Mouse (Mus musculus) thymus, adult 18-20 months (tissue): ENCODE measurements around the gene Zfp280d.
"Not testable (repeated sequence)": the region's sequence is repeated elsewhere in the genome, so short reads cannot be mapped to it uniquely, and the experiment has no call there.

Source experiments
- DNase-seq, 2 experiments: peaks; one replicate each; pipeline ENCODE4 v3.0.0; 2022; ENCODE audit warnings: mixed read lengths in 2 of 2

Gene Zfp280d

DNA sequence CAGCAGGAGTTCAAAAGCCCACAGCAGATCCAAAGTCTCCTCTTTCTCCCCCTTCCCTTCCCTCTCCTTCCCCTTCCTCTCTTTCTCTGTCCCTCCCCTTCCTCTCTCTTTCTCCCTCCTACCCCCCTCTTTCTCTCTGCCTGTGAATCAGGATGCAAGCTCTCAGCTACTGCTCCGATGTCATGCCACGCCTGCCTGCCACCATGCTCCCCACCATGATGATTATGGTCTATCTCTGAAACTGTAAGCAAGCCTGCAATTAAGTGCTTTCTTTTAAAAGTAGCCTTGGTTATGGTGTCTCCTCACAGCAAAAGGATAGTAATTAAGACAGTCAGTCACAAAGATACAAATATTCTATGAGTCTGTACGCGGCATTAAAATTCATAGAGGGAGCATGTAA, 100.3 kb downstream of the Zfp280d start:
- no peak for DNase-seq

DNA sequence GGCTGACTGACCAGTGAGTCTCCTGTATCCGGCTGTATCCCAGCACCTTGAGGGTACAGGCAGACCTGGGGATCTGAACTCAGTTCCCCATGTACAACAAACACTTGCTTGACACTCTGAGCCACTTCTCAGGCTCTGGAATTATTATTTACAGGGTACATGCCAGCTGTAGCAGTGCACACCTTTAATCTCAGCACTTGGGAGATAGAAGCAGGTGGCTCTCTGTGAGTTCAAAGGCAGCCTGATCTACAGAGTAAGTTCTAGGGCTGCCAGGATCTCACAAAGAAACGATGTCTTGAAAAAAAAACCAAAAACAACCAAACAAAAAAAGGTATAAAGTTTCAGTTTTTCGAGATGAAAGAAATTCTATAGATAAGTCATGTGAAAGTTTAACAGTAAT, 101.0 kb downstream of the Zfp280d start:
- peak in 1 of 2 experiments; percentile 44 for DNase-seq

DNA sequence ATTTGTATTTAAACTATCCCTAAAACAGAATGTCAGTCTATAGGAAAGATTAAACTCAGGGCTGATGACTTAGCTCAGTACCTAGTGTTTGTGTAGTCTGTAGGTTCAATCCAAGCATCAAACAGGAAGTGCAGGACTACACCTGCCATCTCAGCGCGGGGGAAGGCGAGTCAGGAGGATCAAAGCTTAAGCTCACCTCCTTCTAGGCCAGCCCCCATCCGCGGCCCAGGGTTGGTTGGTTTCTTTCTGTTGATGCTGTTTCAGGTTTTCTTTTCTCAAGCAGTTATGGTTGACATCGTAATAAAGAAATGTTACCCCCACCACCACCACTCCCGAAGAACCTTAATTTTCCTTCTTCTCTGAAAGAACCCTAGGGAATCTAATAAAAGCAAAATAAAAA, 111.1 kb downstream of the Zfp280d start:
- peak; percentile 58 to 75 for DNase-seq

DNA sequence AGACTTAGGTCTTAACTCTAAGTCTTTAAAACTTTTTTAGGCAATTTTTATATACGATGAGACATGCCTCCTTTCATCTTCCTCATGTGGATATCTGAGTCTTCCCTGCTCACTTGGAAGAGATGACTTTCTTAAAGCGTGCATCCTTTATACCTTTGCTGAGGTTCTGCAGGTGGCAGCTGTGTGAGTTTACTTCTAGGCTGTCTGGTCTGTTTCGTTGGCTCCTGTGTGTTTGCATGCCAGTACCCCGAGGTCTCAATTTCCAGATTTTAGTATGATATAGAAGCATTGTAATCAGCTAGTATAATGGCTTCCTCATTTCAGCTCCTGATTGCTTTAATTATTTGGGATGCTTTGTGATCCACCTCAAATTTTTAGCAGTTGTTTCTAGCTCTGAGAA, 114.3 kb downstream of the Zfp280d start:
- no peak for DNase-seq

DNA sequence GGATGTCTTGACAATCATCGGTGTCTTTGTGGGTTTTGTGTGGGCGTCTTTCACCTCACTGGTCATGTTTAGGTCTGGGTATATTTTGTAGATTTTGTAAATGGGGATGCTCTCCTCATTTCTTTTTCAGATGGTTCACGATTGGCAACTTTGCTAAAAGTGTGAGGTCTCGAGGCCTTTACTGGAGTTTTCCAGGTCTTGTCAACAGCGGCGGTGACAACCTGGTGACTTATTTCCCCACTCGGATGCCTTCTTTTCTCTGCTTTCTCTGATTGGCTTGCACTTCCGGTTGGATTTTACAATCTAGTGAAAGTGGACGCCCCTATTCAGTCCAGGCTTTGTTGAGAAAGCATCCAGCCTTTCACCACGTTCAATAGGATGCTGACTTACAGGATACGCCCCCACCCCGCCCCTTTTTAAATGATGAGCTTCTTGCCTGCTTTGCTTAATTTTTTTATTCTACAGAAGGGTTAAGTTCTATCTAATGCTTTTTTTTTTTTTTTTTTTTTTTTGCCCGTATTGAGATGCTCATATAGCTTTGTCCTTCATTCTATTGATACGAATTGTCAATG, 114.9 kb downstream of the Zfp280d start:
- DNase-seq: no peak

DNA sequence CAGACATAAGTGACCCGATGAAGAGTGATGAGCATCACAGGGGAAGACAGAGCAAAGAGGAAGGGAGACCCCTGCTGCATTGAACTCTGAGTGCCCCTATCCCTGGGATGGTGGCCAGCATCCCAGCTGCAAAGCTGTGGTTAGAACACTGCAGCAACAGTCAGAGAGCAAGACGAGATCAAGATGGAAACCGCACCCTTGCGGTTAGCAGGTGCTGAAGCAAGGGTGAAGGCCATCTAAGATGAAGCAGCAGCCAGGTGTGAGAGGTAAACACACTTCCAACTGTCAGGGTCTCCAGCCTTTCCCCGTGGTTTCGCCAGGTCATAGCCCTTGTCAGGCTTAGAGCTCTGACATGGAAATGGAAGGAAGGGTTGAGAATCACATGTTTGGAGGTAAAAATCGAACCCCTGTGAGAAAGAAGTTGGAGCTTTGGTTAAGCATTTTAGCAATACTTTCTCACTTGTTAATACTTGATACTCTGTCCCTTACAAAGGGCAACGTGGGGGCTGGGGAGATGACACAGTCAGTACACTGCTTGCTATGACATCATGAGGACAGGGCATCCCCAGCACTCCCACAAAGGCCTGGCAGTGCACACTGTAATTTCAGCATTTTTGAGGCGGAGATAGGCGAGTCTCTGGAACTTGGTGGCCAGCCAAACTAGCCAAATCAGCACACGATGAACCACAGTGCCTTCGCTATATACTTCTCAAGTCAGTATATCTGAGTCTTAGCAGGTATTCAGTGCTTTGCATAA, 115.8 kb downstream of the Zfp280d start:
- peak; percentile 90 to 95 for DNase-seq

DNA sequence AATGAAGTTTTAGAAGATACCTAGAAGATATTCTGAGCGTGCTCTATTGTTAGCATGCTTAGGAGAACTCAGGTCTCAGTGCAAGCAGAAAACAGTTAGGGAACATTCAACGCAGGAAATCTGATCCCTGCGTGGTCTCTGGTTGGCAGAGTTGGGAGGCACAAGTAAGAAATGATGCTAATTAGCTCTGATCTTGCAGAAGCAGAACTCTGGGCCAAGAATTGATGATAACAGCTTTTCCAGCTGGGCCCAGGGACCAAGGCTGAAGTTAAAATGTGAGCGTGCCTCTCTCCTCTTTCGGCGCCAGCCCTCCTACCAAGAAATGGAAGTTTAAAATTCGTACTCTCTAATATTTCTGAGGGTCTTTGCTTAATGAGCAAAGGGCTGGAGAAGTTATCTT, 118.0 kb downstream of the Zfp280d start:
- DNase-seq: no peak

DNA sequence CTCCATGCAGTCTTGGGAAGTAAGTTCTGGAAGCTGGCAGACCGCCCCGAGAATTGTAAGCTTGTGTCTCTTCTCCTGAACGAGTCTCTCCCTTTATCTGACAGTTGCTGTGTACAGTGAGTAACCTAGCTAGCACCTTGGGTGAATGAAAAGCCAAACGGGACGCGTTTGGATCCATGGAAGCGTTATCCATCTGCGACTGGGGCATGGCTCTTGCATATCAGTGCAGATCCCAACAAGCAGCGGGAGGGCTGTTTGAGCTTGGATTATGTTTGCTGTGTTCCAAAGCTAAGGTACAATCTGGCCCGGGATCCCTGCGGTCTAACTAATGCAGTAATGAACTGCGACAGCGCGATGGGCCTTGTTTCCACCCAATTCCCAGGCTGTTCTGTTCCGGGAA, 118.6 kb downstream of the Zfp280d start:
- DNase-seq: no peak

DNA sequence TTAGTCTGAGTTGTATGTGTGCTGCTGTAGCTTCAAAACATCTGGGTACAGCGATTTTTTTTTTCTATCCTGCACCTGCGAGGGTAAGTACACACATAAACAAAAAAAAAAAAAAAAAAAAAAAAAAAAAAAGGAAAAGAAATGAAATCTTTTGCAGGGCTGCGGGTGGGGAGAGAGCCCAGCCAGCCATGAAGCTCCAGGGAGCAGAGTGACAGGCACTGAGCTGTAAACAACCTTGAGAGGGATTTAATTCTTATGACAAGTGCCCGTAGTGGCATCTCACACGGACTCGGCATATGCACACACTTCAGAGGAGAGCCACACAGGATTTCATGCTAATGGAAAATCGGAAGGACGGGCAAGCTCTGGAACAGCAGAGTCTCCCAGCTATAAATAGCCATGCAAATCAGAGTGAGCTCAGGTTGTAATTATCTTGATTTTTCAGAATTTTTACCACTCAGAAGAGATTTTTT, 119.2 kb downstream of the Zfp280d start:
- DNase-seq: peak in 1 of 2 experiments; percentile 73

DNA sequence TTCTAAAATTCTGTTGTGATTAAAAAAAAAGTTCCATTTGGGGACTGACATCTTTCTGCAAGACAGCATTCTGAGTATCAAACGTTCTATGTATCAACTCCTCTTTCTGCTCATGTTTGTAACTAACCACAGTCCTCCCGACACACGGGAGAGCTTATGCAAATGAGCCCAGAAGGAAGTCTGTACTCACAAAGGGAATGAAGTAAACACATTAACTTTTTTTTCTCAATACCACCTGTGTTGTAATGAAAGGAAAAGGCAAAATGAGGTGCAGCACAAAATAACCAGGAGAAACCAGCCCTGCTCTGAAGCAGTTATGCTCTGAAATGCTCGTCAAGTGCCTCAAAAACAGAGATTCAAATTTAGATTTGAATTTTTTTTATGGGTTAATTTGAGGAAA, 125.5 kb downstream of the Zfp280d start:
- no peak for DNase-seq

DNA sequence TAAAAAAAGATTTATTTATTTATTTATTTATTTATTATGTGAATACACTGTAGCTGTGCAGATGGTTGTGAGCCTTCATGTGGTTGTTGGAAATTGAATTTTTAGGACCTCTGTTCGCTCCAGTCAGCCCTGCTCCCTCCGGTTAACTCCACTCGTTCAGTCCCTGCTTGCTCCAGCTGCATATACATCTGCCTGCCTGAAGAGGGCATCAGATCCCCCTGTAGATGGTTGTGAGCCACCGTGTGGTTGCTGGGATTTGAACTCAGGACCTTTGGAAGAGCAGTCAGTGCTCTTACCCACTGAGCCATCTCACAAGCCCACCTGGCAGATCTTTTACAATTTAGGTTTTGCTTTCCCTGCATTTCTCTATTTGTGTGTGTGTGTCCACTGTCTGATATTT, 127.1 kb downstream of the Zfp280d start:
- not testable (repeated sequence) for DNase-seq

DNA sequence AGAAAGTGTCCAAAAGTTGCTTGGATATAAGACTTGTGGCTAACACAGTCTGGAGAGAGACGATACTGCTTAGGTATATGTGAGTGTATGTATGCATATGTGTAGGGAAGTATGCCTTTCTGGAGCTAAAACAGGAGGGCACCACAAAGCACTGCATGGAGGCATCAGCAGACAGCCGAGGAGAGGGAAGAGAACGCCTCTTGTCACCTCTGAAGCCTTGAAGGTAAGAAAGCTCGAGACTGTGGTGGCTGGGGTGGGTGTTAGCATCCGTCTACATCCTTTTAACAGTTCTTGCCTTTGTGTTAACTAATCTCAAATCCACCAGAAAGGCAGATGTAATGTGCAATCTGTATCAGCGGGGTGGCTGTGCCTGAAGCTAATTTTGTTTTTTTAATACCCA, 128.8 kb downstream of the Zfp280d start:
- DNase-seq: no peak

DNA sequence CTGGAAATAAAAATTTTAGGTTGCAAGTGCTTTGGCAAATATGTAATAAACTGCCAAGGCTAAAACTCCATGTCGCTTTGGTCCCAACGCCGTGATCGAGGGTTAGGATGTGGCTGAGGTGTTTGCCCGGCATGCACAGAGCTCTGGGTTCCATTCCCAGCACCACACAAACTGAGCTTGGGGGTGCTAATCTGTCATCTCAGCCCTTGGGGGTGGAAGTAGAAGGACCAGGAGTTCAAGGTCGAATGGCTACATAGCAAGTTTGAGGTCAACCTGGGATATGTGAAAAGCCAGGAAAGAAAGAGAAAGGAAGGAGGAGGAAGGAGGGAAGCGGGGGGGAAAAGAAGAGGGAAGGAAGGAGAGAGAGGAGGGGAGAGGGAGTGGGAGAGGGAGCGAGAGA, 129.8 kb downstream of the Zfp280d start:
- no peak for DNase-seq

DNA sequence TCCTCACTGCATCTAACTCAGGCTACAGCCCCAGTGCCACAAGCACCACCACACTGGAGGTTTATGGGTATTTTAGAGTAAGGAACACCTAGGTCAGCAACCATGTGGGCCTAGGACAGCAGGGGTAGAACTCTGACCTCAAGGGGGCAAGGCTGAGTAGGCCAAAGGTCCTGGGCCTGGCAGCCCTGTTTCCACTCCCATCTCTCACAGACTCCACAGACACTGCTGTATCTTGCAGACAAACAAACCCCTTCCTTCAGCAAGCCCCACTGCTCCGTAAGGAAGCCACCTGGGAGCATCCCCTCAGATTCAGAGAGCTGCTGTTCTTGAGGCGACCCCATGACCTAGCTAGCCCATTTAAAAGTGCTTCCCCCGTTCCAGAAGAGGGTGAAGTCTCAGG, 130.3 kb downstream of the Zfp280d start:
- no peak for DNase-seq

DNA sequence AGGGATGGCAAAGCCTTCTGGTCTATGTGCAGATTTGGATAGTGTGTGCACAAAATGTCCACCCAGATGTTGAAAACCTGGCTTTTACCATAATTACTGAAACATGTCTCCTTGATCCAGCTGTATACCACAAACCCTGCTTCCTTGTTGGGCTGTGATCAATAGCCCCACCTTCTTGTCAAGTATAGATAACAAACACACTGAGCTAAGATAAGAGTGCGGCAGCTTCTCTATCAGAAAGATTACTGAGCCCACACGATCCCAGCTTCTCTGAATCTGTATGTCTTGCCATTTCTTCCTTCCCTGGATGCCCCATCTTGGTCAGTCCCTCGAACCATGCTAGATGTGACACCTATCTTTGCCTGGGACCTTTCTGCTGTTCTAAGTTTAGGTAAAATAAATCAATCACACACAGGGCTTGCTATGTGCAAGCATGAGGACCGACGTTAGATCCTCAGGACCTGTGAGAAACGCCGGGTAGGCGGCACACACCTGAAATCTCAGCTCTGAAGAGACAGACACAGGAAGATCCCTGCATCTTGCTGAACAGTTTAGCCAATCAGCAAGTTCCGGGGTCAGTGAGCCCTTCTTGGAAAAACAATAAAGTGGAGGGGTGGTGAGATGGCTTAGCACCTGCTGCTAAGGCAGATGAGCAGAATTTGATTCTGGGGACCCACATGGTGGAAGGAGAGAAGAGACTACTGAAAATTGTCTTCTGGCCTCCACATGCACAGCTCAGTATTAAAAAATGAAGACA, 131.4 kb downstream of the Zfp280d start:
- no peak for DNase-seq

DNA sequence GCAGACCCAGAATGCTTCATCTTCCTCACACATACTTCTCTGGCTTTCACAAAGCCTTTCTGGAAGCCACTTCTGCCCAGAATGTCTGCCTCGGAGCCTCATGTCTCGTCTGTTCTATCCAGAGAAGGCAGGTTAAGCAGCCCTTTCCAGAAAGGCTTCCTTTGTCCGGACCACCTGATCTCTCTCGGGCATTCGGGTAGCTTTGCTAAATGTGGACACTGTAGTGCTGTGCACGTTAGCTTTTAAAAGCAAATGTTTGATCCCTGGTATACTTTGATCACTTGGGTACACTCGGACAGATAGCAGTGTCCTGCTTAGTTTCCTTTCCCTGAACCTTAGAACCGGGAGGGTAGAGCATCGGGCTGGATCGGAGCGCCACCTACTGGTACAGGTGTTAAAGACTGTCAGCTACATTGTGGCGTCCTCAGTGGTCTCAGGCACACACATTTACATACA, 133.5 kb downstream of the Zfp280d start:
- DNase-seq: peak; percentile 80 to 85

DNA sequence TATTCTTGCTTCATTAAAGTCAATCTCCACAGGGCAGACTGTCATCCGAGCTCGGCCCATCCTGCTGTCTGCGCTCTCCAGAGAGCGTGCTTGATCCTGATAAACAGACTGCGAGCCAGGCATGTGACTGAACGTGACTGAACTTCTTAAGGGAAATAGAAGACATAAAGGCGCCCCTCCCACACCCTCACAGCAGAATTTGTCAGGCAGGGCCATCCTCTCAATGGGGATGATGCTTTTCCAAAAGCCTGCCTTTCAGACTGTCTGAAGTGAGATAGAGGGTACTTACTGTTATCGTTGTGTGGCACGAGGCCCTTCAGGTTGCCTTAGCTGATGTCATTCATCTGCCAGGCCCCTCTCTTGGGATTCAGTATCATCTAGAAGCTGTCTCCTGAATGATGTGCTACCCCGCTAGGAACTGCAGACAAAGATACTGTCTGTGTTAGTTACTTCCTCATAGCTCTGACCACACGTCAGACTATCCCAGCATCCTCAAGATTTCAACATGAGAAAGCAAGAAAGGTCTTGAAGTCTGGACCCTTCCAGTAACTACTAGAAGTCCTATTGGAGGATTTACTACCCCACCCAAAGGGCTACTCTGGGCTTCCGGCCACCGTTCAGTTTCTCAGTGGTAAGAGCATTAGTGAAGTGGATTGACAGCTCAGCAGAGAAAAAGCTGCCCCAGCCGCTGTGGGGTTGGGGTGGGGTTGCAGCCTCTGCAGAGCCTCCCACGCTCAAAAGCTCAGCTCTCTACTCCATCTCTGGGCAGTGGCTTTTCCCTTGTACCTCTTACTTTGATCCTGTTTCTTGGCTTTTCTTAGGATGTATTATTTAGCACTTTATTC, 134.9 kb downstream of the Zfp280d start:
- DNase-seq: no peak

DNA sequence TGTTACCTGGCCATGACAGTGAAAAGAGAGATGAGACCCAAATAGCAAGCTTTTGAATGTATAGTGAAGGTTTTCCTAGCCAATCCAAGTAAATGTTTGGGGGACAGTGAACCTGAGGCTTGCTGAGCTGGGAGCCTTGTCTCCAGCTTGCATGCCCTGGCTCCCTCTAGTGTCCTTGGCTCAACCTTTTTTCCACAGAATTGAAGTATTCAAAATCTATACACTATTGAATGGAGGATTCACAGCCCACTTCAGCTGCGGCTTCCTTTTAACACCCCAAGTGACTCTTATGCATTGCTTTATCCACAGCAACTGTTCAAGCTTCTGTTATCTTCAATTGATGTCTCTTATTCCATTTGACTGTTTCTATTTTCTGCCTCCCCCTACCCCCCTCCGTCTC, 137.1 kb downstream of the Zfp280d start:
- DNase-seq: no peak
